Mouse (Mus musculus) liver, adult 2 months (tissue): ENCODE data around the gene Nccrp1. TPM values are rescaled to one million over a fixed set of nuclear protein-coding genes. Genes with fewer than 3 reads are reported as not detected.
"Not testable (repeated sequence)": the region's sequence is repeated elsewhere in the genome, so short reads cannot be mapped to it uniquely, and the experiment has no call there.

Source experiments
- DNase-seq: peaks from one replicate; pipeline ENCODE4 v3.0.0-alpha.2; 2011; ENCODE audit warnings: low read depth, low spot score; ENCODE audit errors: extremely low read depth
- H3K27ac ChIP-seq: fragments of 200-500 bp; replicated peaks from 2 replicates; pipeline ENCODE4 v1.5.1; 2012; ENCODE audit warnings: low read depth, mild to moderate bottlenecking, control low read depth, inconsistent platforms, low read length; ENCODE audit not compliant: insufficient read depth
- H3K27me3 ChIP-seq: fragments of 200-500 bp; 2 replicates; pipeline ENCODE4 v1.6.1; 2012; ENCODE audit warnings: mild to moderate bottlenecking, moderate library complexity, low read length, inconsistent platforms; ENCODE audit not compliant: control insufficient read depth, insufficient read depth
- H3K36me3 ChIP-seq: fragments of 200-500 bp; 2 replicates; pipeline ENCODE4 v1.6.1; 2012; ENCODE audit warnings: low read length, inconsistent platforms; ENCODE audit not compliant: control insufficient read depth, insufficient read depth
- H3K4me1 ChIP-seq: fragments of 200-500 bp; 2 replicates; pipeline ENCODE4 v1.6.1; 2011; ENCODE audit warnings: low read length; ENCODE audit not compliant: control insufficient read depth, insufficient read depth
- H3K4me3 ChIP-seq: fragments of 200-500 bp; 2 replicates; pipeline ENCODE4 v1.5.1; 2011; ENCODE audit warnings: low read depth, mild to moderate bottlenecking, control low read depth, low read length, moderate library complexity; ENCODE audit not compliant: insufficient read depth
- H3K79me2 ChIP-seq: fragments of 200-500 bp; 2 replicates; pipeline ENCODE4 v1.6.1; 2012; ENCODE audit warnings: inconsistent platforms, mild to moderate bottlenecking, low read length, moderate library complexity; ENCODE audit not compliant: control insufficient read depth, insufficient read depth
- H3K9ac ChIP-seq: fragments of 200-500 bp; 2 replicates; pipeline ENCODE4 v1.6.1; 2012; ENCODE audit warnings: low read depth, mild to moderate bottlenecking, control low read depth, inconsistent platforms, low read length
- CTCF ChIP-seq: fragments of 200-500 bp; IDR thresholded peaks from 2 replicates; pipeline ENCODE4 v1.5.1; 2011; ENCODE audit warnings: low read depth, low read length, control low read depth
- POLR2A ChIP-seq: fragments of 200-500 bp; IDR thresholded peaks from 2 replicates; pipeline ENCODE4 v1.6.1; 2011; ENCODE audit warnings: low read length, control low read depth; ENCODE audit not compliant: insufficient read depth; ENCODE audit errors: extremely low read depth
- WGBS: fragments of 180-500 bp; shearing (Covaris S2); methylation state at CpG from one replicate; pipeline ENCODE4 v1.1.7; 2018; 5-methylcytosine and 5-hydroxymethylcytosine counted together
- polyA plus RNA-seq: library from polyadenylated mRNA; depleted of rRNA; stranded (reverse); fragments of >200 nt; gene quantifications from 2 replicates; pipeline ENCODE4 v1.2.3, GENCODE M21; 2012
- total RNA-seq: library from RNA; depleted of rRNA; stranded (reverse); fragments of >200 nt; gene quantifications from 2 replicates; pipeline ENCODE4 v1.2.3, GENCODE M21; 2014

The Nccrp1 gene
- total and polyA plus RNA-seq, 2 experiments = 0.05 TPM; not detected in 1

DNA sequence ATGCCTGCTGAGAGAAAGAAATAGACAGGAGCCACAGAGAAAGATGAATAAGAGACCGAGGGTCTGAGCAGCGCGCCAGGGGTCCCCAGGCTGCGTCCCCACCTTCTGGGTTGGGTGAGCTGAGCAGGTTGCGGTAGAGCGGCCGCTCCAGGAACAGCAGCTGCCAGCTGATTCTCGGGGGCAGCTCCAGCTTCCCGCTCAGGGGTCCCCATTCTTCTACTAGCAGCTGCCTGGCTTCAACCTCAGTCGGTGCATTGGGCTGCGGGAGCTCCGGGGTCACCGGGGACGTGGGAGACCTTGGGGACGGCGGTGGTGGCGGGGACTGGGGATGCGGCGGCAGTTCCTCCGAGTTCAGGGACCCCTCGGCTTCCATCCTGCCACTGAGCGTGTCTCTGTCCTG is 405 bp downstream of the Nccrp1 start:
- WGBS = 7% methylated on average over 22 of the region's 22 CpGs
- H3K27me3 ChIP-seq = no peaks in the 10 kb centered on the region; the same call in 1 of the 2 replicates
- no peak overlapping the region for H3K27ac ChIP-seq

DNA sequence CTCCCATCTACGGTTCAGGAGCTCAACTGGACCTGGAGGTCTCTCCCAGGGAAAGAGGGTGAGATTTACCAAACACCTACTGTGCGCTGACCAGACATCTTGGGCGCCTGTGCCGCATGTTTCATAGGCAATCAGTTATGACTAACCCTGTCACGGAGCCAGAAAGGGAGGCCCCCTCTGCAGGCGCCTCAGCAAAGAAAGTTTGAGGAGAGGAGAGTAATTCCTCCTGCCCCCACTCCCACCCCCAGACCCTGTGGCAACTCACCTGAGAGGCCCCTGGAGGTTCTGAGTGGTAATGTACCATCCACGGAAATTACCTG is 1.2 kb downstream of the Nccrp1 start:
- H3K4me3 ChIP-seq = no peak overlapping the region
- H3K27ac ChIP-seq = no peak overlapping the region
- no peak overlapping the region for H3K9ac ChIP-seq
- no peaks in the 10 kb centered on the region; the same call in 1 of the 2 replicates for H3K27me3 ChIP-seq
- DNase-seq = no peak
- H3K79me2 ChIP-seq = no peaks in the 10 kb centered on the region
- WGBS = 69% methylated on average over 7 of the region's 7 CpGs
- TF ChIP-seq CTCF = no peak
- TF ChIP-seq POLR2A = no peak
- no peaks in the 10 kb centered on the region for H3K36me3 ChIP-seq
- peaks cover 2% of the 10 kb centered on the region; the same call in 1 of the 2 replicates for H3K4me1 ChIP-seq

More for the DNA sequence above, 405 bp downstream of the Nccrp1 start:
- no peak overlapping the region for H3K9ac ChIP-seq
- peaks cover 2% of the 10 kb centered on the region; the same call in 1 of the 2 replicates for H3K4me1 ChIP-seq
- DNase-seq = no peak
- no peaks in the 10 kb centered on the region for H3K79me2 ChIP-seq
- H3K4me3 ChIP-seq = no peak overlapping the region
- TF ChIP-seq CTCF = no peak
- no peaks in the 10 kb centered on the region for H3K36me3 ChIP-seq

DNA sequence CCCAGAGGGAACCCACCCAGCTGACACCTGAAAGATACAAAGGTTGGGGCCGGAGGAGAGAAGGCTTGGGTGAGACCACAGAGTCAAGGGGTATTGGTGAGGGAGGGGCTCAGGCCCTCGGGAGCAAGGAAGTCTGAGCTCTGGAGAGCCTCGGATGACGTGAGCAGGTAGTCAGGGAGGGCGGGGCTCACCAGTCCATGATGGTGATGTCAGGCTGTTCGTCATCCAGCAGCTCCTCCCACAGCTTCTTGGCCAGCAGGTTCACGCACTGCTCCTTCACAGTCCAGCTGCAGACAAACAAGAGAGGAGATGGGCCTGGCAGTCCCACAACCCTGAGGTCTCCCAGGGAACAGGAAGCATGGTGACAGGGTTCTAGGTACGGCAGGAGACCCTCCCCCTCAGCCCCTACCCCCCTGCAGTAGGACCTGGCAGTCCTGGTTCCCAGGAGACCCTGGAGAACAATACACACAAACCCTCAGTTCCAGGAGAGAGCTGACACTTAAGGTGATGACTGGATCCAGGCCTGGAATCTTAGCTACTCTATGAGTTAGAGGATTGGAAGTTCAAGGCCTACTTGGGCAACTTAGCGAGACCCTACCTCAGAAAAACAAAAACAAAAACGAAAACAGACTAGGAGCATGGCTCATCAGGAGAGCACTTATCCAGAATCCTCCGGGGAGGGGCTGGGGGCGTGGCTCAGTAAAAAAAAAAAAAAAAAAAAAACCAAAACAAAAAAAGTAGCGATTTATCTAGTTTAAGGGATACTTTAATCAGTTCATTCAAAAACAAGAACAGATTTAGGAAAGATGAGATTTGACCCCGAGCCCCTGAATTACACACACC is 1.8 kb downstream of the Nccrp1 start:
- Histone ChIP-seq H3K4me3 (no peak overlapping the region), H3K27me3 (no peaks in the 10 kb centered on the region; the same call in 1 of the 2 replicates), H3K36me3 (no peaks in the 10 kb centered on the region), H3K27ac (no peak overlapping the region), H3K4me1 (peaks cover 2% of the 10 kb centered on the region; the same call in 1 of the 2 replicates), H3K9ac (no peak overlapping the region), H3K79me2 (no peaks in the 10 kb centered on the region)
- TF ChIP-seq CTCF (no peak), POLR2A (no peak)
- 42% methylated on average over 14 of the region's 14 CpGs for WGBS
- peak; percentile 61 for DNase-seq

DNA sequence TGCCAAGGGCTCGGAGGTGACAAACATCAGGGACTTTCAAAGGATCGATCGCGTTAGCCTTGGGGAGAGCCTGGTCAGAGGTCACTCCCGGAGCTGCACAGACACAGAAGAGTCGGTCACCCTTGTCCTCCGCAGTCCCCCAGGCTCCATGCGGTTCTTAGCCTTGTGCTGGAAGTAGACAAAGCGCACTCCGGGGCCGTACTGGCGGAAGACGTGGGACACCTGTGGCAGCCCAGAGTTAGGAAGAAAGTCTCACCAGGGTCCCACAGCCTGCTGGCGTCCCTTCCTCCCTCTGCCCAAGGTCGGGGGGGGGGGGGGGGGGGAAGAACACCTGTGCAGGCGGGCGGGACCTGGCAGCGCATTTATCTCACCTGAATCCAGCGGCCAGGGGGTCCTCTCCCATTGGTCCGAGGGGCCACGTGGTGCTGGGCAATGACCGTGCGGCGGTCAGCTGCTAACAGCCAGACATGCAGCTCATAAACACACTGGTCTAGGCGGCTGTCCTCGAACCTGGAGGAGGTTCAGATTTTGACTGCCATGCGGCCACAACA is 2.9 kb downstream of the Nccrp1 start:
- WGBS = 2% methylated on average over 27 of the region's 27 CpGs
- Histone ChIP-seq H3K9ac (peak overlapping the region; percentile 26; the same call in 1 of the 2 replicates), H3K4me3 (peak overlapping the region; percentile 33; the same call in 1 of the 2 replicates), H3K79me2 (no peaks in the 10 kb centered on the region), H3K27ac (peak overlapping the region; percentile 27; the same call in 1 of the 2 replicates), H3K27me3 (no peaks in the 10 kb centered on the region; the same call in 1 of the 2 replicates), H3K4me1 (peaks cover 2% of the 10 kb centered on the region; the same call in 1 of the 2 replicates), H3K36me3 (no peaks in the 10 kb centered on the region)
- peak; percentile 80 for DNase-seq
- TF ChIP-seq POLR2A (no peak), CTCF (no peak)

DNA sequence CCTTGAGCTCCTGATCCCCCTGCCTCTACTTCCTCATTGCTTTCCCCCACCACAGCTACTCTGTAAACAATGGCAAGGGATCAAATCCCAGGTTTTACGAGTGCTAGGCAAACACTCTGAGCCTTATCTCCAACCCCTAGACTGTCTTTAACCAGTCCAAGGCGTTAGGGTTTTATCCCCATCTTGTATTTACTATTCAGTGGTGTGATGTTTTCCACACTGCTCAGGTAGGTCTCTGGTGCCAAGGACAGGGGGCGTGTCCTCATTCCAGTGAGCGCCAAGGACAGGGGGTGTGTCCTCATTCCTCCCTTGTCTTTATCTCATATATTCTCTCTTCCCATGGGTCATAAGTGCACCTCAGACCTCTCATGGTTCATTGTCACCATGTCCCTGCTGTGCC is 6.5 kb downstream of the Nccrp1 start, which contains the start of gene Sycn:
Gene Sycn, plus strand, starts transcription at position 360 of the 400 bp plus-strand sequence.
- Histone ChIP-seq H3K27me3 (no peaks in the 10 kb centered on the region), H3K4me3 (no peak within 1 kb of the TSS), H3K9ac (no peak within 1 kb of the TSS), H3K79me2 (no peaks in the 10 kb centered on the region), H3K4me1 (peaks cover 2% of the 10 kb centered on the region; the same call in 1 of the 2 replicates), H3K36me3 (no peaks in the 10 kb centered on the region), H3K27ac (no peak within 1 kb of the TSS)
- no peak for DNase-seq
- no peak for TF ChIP-seq POLR2A
- WGBS = 32% methylated on average over 4 of the region's 4 CpGs

DNA sequence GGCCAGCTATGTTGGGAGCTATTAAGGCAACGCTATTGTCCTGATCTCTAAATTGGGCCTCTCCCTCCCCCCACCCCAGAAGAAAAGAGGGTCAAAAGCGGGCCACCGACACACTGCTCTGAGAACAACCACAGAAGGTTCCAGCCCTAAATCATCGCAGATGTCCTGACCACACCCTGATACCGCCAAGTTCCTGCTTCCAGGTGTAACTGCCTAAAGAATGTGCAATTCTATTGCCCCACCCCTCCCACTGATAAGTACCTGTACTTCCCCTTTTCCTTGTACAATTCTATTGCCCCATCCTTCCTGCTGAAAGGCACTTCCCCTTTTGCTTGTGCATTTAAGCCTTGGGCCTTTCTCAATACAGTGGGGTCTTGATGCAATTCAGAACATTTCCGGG is 8.2 kb downstream of the Nccrp1 start:
- H3K79me2 ChIP-seq, H3K4me1 ChIP-seq, H3K4me3 ChIP-seq, H3K36me3 ChIP-seq, H3K27me3 ChIP-seq, H3K27ac ChIP-seq, DNase-seq, H3K9ac ChIP-seq: not testable (repeated sequence)
- 90% methylated on average over 6 of the region's 6 CpGs for WGBS
